Mouse (Mus musculus): ENCODE measurements around the gene Nol12.

Gene Nol12

GRCm38 (mm10) chr15:78948883-78949282 lies 14.2 kb downstream of the Nol12 start:
- DNase-seq, result no peak

GRCm38 (mm10) chr15:78955663-78956062 lies 20.9 kb downstream of the Nol12 start:
- DNase-seq, result no peak

GRCm38 (mm10) chr15:78956351-78956750 lies 21.6 kb downstream of the Nol12 start:
- peak; percentile 56 for DNase-seq

GRCm38 (mm10) chr15:78957021-78957420 lies 22.3 kb downstream of the Nol12 start:
- no peak for DNase-seq

- DNase-seq, result no peak
Observed at GRCm38 (mm10) chr15:78959537-78959936, 24.8 kb downstream of the Nol12 start.

- peak; percentile 60 for DNase-seq
Observed at GRCm38 (mm10) chr15:78960088-78960487, 25.4 kb downstream of the Nol12 start.

- peak; percentile 85 for DNase-seq
Observed at GRCm38 (mm10) chr15:78962885-78963284, 28.2 kb downstream of the Nol12 start.

GRCm38 (mm10) chr15:78971626-78972025 lies 36.9 kb downstream of the Nol12 start:
- DNase-seq, result no peak

- no peak for DNase-seq
Observed at GRCm38 (mm10) chr15:78973950-78974349, 39.2 kb downstream of the Nol12 start.

GRCm38 (mm10) chr15:78977676-78978159 lies 43.0 kb downstream of the Nol12 start:
- peak; percentile 62 for DNase-seq

- DNase-seq, result peak; percentile 88
Observed at GRCm38 (mm10) chr15:78978875-78979274, 44.1 kb downstream of the Nol12 start.

GRCm38 (mm10) chr15:78980084-78980483 lies 45.4 kb downstream of the Nol12 start:
- no peak for DNase-seq

GRCm38 (mm10) chr15:78982658-78983435 lies 48.1 kb downstream of the Nol12 start:
- peak; percentile 93 for DNase-seq

- DNase-seq, result peak; percentile 72
Observed at GRCm38 (mm10) chr15:78983436-78984285, 48.9 kb downstream of the Nol12 start.

GRCm38 (mm10) chr15:78984286-78984778 lies 49.6 kb downstream of the Nol12 start:
- no peak for DNase-seq

GRCm38 (mm10) chr15:78986536-78987220 lies 51.9 kb downstream of the Nol12 start:
- peak; percentile 15 for DNase-seq

GRCm38 (mm10) chr15:78988499-78988971 lies 53.8 kb downstream of the Nol12 start:
- DNase-seq, result peak; percentile 30

- DNase-seq, result no peak
Observed at GRCm38 (mm10) chr15:78989152-78990092, 54.7 kb downstream of the Nol12 start.

GRCm38 (mm10) chr15:78990093-78990463 lies 55.3 kb downstream of the Nol12 start:
- DNase-seq, result no peak

GRCm38 (mm10) chr15:78990970-78991525 lies 56.3 kb downstream of the Nol12 start:
- DNase-seq, result no peak

GRCm38 (mm10) chr15:78992235-78992634 lies 57.5 kb downstream of the Nol12 start:
- DNase-seq, result no peak

Measured in lung, postnatal 36 days (tissue).